Mouse (Mus musculus) liver, postnatal 0 days (tissue): Measurements from ENCODE around the gene Apol7e.

Experiments
- CTCF ChIP-seq: sonication (generic); IDR thresholded peaks from 2 replicates; pipeline ENCODE4 v1.5.1; 2016; ENCODE audit warnings: antibody characterized with exemption, low read depth
- EP300 ChIP-seq: IDR thresholded peaks from 2 replicates; pipeline ENCODE4 v1.6.1; 2016; ENCODE audit warnings: antibody characterized with exemption, low read depth, mild to moderate bottlenecking

DNA sequence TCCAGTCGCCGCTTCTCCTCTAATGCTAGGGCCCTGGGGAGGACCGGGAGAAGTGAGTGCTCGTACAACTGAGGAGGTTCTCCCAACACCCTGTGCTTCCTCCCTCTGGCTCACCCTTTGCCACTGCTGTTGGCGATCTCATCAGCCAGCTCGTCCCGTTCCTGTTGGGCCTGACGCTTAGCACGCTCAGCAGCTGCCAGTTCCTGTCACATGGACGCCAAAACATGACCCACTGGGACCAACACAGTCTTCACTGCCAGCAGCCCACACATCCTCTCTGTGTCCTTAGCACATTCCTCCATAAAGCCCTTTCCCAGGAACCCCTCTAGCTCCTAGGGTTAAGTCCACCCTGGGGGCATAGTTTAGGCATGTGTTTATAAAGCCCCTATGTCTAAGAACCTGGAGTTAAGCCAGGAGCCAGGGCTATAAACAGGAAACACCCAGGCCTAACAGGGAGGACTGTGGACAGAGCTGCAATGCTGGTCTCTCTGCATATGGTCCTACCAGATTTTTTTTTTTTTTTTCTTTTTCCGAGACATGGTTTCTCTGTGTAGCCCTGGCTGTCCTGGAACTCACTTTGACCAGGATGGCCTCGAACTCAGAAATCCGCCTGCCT is 65.8 kb downstream of the Apol7e start:
- TF ChIP-seq CTCF = no peak
- TF ChIP-seq EP300 = no peak
